Mouse (Mus musculus) left cerebral cortex, postnatal 10 days (tissue): Measurements from ENCODE around the gene Xrcc1. TPM values are rescaled to one million over a fixed set of nuclear protein-coding genes. Genes with fewer than 3 reads are reported as not detected.
"Not testable (repeated sequence)": the region's sequence is repeated elsewhere in the genome, so short reads cannot be mapped to it uniquely, and the experiment has no call there.

Experiments
- DNase-seq, 2 experiments: peaks; one replicate each; pipeline ENCODE4 v3.0.0; 2021 to 2022; ENCODE audit warnings: low spot score in 2 of 2, mixed read lengths in 1 of 2; ENCODE audit errors: extremely low spot score in 1 of 2
- intact Hi-C: fragments of 180-260 bp; cut with DNase I; formaldehyde crosslinking; loops from one replicate; pipeline ENCODE4 v1.15.1; 2025
- total RNA-seq, 2 experiments: library from RNA; stranded (reverse); gene quantifications; 2 replicates each; pipeline ENCODE4 v1.2.3; 2021

Gene Xrcc1
- 10 to 100 TPM; 32.5 to 41.2 TPM for total RNA-seq

GRCm38 (mm10) chr7:24546068-24546614, at the start of gene Xrcc1, which contains the start of gene Pinlyp:
TSS of gene Xrcc1 (plus strand) at chr7:24546289.
TSS of gene Pinlyp (minus strand) at chr7:24546118.
- no peak for DNase-seq
- intact Hi-C loops: no loop called here

GRCm38 (mm10) chr7:24499856-24500577, 46.1 kb upstream of the Xrcc1 start:
- intact Hi-C loops: loop anchor here (5.0 kb wide), 1 partner anchor 53 kb away; no protein-coding TSS in a partner anchor
- no peak for DNase-seq

GRCm38 (mm10) chr7:24500929-24501328, 45.2 kb upstream of the Xrcc1 start:
- intact Hi-C loops: no loop called here
- peak in 1 of 2 experiments; percentile 74 for DNase-seq

GRCm38 (mm10) chr7:24501492-24501891, 44.6 kb upstream of the Xrcc1 start:
- intact Hi-C loops: no loop called here
- no peak for DNase-seq

- intact Hi-C loops: no loop called here
- DNase-seq: no peak
Measured at GRCm38 (mm10) chr7:24504004-24504403, 42.1 kb upstream of the Xrcc1 start.

- no peak for DNase-seq
- intact Hi-C loops: no loop called here
Measured at GRCm38 (mm10) chr7:24504868-24505267, 41.2 kb upstream of the Xrcc1 start.

DNA sequence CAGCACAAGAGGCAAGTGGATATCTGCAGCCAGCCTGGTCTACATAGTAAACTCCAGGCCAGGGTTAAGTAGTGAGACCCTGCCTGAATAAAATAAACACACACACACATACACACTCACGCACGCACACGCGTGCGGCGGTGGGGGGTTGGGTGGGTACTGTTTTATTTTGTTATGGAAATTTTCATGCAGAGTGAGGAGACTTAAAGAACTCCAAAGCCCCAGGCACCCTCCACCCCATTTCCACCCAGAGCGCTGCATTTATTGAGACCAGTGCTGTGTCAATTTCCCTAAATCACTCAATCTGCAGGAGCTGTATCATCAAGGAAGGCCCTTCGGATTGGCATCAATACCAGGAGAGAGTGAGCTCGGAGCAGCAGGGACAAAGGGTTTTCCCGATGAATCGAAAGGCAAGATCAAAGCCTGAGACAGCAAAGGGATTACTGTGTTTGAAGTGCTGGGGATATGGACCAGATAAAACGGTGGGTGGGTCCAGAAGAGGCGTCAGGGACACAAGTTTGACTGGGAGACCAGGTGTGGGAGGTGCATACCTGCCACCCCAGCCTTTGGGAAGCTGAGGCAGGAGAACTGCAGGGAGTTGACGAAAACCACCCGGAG, 40.5 kb upstream of the Xrcc1 start:
- intact Hi-C loops: no loop called here
- DNase-seq: no peak

GRCm38 (mm10) chr7:24506065-24506459, 40.0 kb upstream of the Xrcc1 start:
- intact Hi-C loops: no loop called here
- DNase-seq: no peak

DNA sequence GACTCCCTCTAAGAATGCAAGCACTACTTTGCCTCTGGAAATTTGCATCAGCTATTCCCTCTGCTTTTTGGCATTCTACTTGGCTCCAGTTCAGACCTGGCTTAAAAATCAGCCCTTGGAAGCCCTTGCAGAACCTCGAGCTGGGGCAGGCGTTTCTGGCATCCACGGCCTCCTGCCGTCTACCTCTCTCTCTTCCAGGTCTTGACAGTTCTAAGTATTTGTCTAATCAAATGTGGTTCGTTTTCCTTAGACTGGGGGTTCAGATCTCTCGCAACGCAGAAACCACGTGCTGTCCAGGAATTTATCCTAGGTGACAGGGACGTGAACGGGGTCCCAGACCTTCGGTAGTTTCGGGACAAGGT, 39.6 kb upstream of the Xrcc1 start:
- intact Hi-C loops: no loop called here

DNA sequence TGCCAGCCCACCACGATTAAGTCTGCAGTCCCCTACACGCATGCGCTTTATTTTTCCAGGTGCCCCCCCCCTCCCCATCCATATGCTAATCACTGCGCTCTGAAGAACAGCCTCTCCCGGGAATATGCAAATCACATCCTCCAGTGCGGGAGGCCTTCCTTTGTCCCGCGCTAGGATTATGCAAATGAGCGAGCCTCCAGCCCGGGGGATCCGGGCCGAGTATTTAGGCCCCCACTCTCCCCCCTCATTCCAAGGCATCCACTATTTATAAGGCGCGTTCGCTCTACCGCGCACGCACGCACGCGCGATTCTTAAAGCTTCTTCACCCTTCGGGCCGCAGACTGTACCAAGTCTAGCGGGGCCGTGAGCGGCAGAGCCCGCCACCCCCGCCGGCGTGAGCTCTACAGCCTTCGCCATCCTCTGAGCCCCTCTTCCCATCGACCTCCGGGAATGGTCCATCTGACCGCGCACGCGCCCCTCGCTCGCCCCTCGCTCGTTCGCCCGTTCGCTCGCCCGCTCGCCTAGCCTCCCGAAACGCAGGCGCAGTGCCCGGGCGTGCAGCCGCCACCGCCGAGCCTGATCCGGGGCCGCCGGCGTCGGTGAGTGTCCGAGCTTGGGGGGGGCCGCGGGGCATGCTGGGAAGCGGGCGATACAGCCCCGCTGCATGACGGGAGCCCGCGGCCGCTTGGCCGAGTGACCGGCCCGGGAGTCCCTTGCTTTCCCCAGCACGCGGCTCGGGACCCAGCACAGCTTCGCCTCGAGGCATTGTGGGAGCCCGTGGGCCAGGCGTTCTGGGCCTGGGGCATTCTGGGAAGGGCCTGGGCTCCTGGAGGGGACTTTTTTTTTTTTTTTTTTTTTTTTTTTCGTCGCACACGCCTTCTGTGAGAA, 39.0 kb upstream of the Xrcc1 start, which contains the start of gene Zfp428:
Gene Zfp428, plus strand, starts transcription at position 169 of the 888 bp plus-strand sequence.
- intact Hi-C loops: no loop called here
- DNase-seq: peak; percentile 84 to 93

More for the DNA sequence above, 39.6 kb upstream of the Xrcc1 start:
- DNase-seq: peak in 1 of 2 experiments; percentile 74

DNA sequence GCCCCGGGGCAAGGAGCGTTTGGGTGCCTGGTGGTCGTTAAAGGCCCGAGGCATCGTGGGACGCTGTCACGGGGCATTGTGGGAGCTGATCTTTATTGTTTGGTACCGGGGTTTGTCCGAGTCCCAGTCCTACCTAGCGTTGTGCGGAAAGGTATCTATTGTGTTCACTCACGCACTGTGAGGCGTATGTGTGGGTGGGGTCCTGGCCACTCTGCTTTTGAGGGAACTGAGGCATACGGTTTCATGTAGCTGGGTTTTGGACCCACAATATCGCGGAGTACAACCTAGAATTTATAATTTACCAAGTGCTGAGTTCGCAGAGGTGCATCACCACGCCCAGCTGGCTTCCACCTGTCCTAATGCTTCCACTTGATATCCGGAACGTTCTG, 38.4 kb upstream of the Xrcc1 start:
- no peak for DNase-seq
- intact Hi-C loops: no loop called here

DNA sequence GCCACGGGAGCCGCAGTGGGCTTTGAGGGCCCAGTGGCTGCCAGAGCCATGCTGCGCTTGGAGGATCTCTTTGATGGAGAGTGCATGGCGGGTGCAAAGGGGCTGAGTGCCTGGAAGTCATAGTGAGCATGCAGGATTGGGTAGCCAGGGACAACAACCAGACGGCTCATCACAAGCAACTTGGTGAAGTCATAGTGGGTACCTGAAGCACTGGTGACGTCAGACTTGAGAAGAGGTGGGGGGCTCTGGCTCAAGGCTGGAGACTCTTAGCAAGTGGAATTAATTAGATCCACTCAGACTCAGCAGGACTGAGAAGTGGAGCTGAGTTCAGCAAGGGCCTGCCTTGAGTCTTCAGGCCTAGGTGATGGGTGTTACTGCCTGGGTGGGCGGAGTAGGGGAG, 33.7 kb upstream of the Xrcc1 start, which contains the start of gene AC161166.1:
Gene AC161166.1, minus strand, starts transcription at position 101 of the 400 bp plus-strand sequence.
- intact Hi-C loops: loop anchor here (5.0 kb wide), 1 partner anchor 35 kb away; no protein-coding TSS in a partner anchor
- no peak for DNase-seq

DNA sequence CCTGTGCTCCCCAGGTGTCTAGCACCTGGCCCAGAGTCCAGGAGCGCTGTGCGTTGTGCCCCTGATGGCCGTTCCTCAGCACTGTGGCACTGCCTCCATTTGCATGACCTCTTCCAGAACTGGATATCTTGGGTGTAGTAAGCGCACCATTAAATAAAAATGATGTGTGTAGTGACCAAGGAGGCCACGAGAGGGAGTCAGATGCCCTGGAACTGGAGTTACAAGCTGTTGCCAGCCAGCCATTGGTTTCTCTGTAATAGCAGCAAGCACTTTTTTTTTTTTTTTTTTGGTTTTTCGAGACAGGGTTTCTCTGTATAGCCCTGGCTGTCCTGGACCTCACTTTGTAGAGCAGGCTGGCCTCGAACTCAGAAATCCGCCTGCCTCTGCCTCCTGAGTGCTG, 29.8 kb upstream of the Xrcc1 start:
- DNase-seq, intact Hi-C loops: not testable (repeated sequence)

- no peak for DNase-seq
- intact Hi-C loops: no loop called here
Measured at GRCm38 (mm10) chr7:24517077-24517476, 29.0 kb upstream of the Xrcc1 start.

DNA sequence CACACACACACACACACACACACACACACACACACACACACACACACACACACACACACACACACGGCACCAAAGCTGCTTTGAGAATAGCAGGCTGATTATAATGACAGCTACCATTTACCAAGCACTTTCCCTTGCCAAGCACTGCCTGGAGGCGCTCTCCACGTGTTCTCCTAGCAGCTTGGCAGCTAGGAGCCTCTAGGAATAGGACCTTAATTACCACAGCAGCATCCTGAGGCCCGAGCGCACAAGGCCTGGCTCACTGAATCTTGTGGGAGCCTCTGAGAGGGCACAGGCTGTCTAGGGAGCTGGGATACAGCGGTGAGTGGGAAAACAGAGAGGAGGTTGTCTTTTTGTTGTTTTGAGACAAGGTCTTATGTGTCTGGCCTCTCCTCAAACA, 28.4 kb upstream of the Xrcc1 start:
- intact Hi-C loops: no loop called here
- DNase-seq: peak in 1 of 2 experiments; percentile 69

DNA sequence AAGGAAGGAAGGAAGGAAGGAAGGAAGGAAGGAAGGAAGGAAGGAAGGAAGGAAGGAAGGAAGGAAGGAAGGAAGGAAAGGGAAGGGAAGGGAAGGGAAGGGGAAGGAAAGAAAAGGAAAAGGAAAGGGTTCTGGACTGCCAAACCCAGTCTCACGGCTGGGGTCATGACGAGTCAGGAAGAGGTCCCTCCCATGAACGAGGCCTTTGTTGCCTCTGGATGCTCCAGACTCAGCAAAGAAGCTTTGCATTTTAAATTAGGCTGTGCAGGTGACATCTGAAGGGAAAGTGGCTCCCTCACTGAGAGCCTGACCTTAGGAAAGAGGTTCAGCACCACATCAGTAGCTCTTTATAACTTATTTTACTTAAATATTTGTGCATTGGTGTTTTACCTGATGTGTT, 27.0 kb upstream of the Xrcc1 start:
- intact Hi-C loops: no loop called here
- DNase-seq: no peak

DNA sequence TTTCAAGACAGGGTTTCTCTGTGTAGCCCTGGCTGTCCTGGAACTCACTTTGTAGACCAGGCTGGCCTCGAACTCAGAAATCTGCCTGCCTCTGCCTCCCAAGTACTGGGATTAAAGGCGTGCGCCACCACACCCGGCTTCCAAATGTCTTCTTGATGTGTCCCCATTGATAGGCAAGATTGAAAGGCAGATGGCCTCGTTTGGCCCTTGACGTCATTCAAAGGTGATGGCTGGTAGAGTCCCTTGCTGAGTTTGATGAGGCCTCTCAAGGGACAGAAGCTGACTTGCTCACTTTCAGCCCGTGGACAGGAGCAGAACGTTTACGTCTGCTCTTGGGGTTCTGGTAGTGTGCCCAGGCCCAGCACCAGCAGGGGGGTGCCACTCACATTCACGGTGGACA, 26.0 kb upstream of the Xrcc1 start:
- intact Hi-C loops, DNase-seq: not testable (repeated sequence)

GRCm38 (mm10) chr7:24522805-24523204, 23.3 kb upstream of the Xrcc1 start:
- intact Hi-C loops: no loop called here
- DNase-seq: no peak

DNA sequence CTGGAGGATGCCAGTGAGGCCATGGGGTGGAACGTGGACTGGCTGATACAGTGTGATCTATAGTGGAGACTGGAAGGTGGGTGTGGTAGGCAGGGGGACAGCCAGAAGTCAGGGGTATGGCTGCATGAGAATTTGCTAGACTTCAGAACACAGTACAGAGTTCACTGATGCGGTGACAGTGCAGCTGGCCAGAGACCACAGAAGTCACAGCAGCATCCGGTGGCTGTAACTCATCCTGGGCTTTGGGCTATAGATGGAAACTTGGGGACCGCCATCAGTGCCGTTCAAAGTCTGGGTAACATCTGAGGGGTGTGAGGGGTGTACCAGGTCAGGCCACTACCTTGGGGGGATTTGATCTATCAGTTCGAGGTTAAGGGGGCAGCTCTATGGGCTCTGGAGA, 22.4 kb upstream of the Xrcc1 start:
- intact Hi-C loops: no loop called here
- DNase-seq: no peak
